Mouse (Mus musculus): Measurements from ENCODE around the gene Bcar3. TPM values are rescaled to one million over a fixed set of nuclear protein-coding genes. Genes with fewer than 3 reads are reported as not detected.
"Not testable (repeated sequence)": the region's sequence is repeated elsewhere in the genome, so short reads cannot be mapped to it uniquely, and the experiment has no call there.

Gene Bcar3
- polyA plus RNA-seq, 1 experiment, result 40.3 TPM

- DNase-seq (ENCODE audit: low spot score), result no peak
Measured at GRCm38 (mm10) chr3:122380776-122381175, 86.8 kb downstream of the Bcar3 start.

GRCm38 (mm10) chr3:122381591-122381990 is 87.7 kb downstream of the Bcar3 start:
- no peak for DNase-seq (ENCODE audit: low spot score)

- no peak for DNase-seq (ENCODE audit: low spot score)
Measured at GRCm38 (mm10) chr3:122386444-122386843, 92.5 kb downstream of the Bcar3 start.

- DNase-seq (ENCODE audit: low spot score), result no peak
Measured at GRCm38 (mm10) chr3:122387771-122388170, 93.8 kb downstream of the Bcar3 start.

- DNase-seq (ENCODE audit: low spot score), result no peak
Measured at GRCm38 (mm10) chr3:122389972-122390371, 96.0 kb downstream of the Bcar3 start.

- no peak for DNase-seq (ENCODE audit: low spot score)
Measured at GRCm38 (mm10) chr3:122391098-122391497, 97.2 kb downstream of the Bcar3 start.

- no peak for DNase-seq (ENCODE audit: low spot score)
Measured at GRCm38 (mm10) chr3:122391816-122392215, 97.9 kb downstream of the Bcar3 start.

- not testable (repeated sequence) for DNase-seq (ENCODE audit: low spot score)
Measured at GRCm38 (mm10) chr3:122393411-122393810, 99.5 kb downstream of the Bcar3 start.

- DNase-seq (ENCODE audit: low spot score), result no peak
Measured at GRCm38 (mm10) chr3:122393836-122394374, 100.0 kb downstream of the Bcar3 start.

- DNase-seq (ENCODE audit: low spot score), result no peak
Measured at GRCm38 (mm10) chr3:122396957-122397356, 103.0 kb downstream of the Bcar3 start.

- peak; percentile 15 for DNase-seq (ENCODE audit: low spot score)
Measured at GRCm38 (mm10) chr3:122397401-122397800, 103.5 kb downstream of the Bcar3 start.

- no peak for DNase-seq (ENCODE audit: low spot score)
Measured at GRCm38 (mm10) chr3:122401011-122401410, 107.1 kb downstream of the Bcar3 start.

GRCm38 (mm10) chr3:122402143-122402542 is 108.2 kb downstream of the Bcar3 start:
- DNase-seq (ENCODE audit: low spot score), result no peak

GRCm38 (mm10) chr3:122403860-122404557 is 110.1 kb downstream of the Bcar3 start:
- DNase-seq (ENCODE audit: low spot score), result no peak

GRCm38 (mm10) chr3:122405203-122405956 is 111.4 kb downstream of the Bcar3 start:
- peak; percentile 13 for DNase-seq (ENCODE audit: low spot score)

GRCm38 (mm10) chr3:122406416-122406815 is 112.5 kb downstream of the Bcar3 start:
- peak; percentile 10 for DNase-seq (ENCODE audit: low spot score)

- peak; percentile 4 for DNase-seq (ENCODE audit: low spot score)
Measured at GRCm38 (mm10) chr3:122407757-122408156, 113.8 kb downstream of the Bcar3 start.

- DNase-seq (ENCODE audit: low spot score), result no peak
Measured at GRCm38 (mm10) chr3:122408798-122409311, 114.9 kb downstream of the Bcar3 start.

GRCm38 (mm10) chr3:122411590-122411989 is 117.7 kb downstream of the Bcar3 start:
- no peak for DNase-seq (ENCODE audit: low spot score)

- no peak for DNase-seq (ENCODE audit: low spot score)
Measured at GRCm38 (mm10) chr3:122413729-122414561, 120.0 kb downstream of the Bcar3 start.

GRCm38 (mm10) chr3:122414868-122415267 is 120.9 kb downstream of the Bcar3 start:
- no peak for DNase-seq (ENCODE audit: low spot score)

GRCm38 (mm10) chr3:122417466-122417865 is 123.5 kb downstream of the Bcar3 start:
- no peak for DNase-seq (ENCODE audit: low spot score)

Measured in urinary bladder, adult 2 months (tissue).